Mouse (Mus musculus) heart, embryonic 15.5 days (tissue): ENCODE results near the gene Pgap1. TPM values are rescaled to one million over a fixed set of nuclear protein-coding genes. Genes with fewer than 3 reads are reported as not detected.
A peak's percentile ranks its signal among the peaks of the same experiment; 100 is the strongest.

Source experiments
- ATAC-seq: fragments of 200-750 bp; cut with Nextera tagmentation; replicated peaks from 2 replicates; pipeline ENCODE4 v1.8.0; 2017; ENCODE audit warnings: low read depth, moderate TSS enrichment; ENCODE audit not compliant: insufficient number of reproducible peaks, insufficient read depth, low FRiP score
- H3K27ac ChIP-seq: fragments of 300-500 bp; sonication (generic); 2 replicates; pipeline ENCODE4 v1.5.1; 2015; ENCODE audit warnings: mild to moderate bottlenecking, inconsistent platforms
- H3K27me3 ChIP-seq: fragments of 300-500 bp; sonication (generic); 2 replicates; pipeline ENCODE4 v1.6.1; 2015; ENCODE audit warnings: inconsistent platforms
- H3K36me3 ChIP-seq: fragments of 300-500 bp; sonication (generic); 2 replicates; pipeline ENCODE4 v1.6.1; 2015; ENCODE audit warnings: mild to moderate bottlenecking, inconsistent platforms
- H3K4me1 ChIP-seq: fragments of 300-500 bp; sonication (generic); replicated peaks from 2 replicates; pipeline ENCODE4 v1.6.1; 2015; ENCODE audit warnings: inconsistent platforms
- H3K4me2 ChIP-seq: fragments of 300-500 bp; sonication (generic); 2 replicates; pipeline ENCODE4 v1.6.1; 2015; ENCODE audit warnings: inconsistent platforms, mild to moderate bottlenecking, moderate library complexity
- H3K4me3 ChIP-seq: fragments of 300-500 bp; sonication (generic); 2 replicates; pipeline ENCODE4 v1.5.1; 2015; ENCODE audit warnings: mild to moderate bottlenecking, inconsistent platforms
- H3K9ac ChIP-seq: fragments of 300-500 bp; sonication (generic); 2 replicates; pipeline ENCODE4 v1.6.1; 2015; ENCODE audit warnings: mild to moderate bottlenecking, inconsistent platforms
- H3K9me3 ChIP-seq: fragments of 300-500 bp; sonication (generic); replicated peaks from 2 replicates; pipeline ENCODE4 v1.6.1; 2016; ENCODE audit warnings: inconsistent platforms
- WGBS: fragments of 180-500 bp; shearing (Covaris S2); methylation state at CpG from one replicate; pipeline ENCODE4 v1.1.7; 2015; ENCODE audit warnings: mixed read lengths; 5-methylcytosine and 5-hydroxymethylcytosine counted together
- polyA plus RNA-seq: library from polyadenylated mRNA; unstranded; fragments of >200 nt; fragmentation: Nextera tagmentation; extraction: Ambion mirVana; gene quantifications from 2 replicates; pipeline ENCODE4 v1.2.1, GENCODE M21; 2015

Pgap1 gene
- polyA plus RNA-seq, 1 experiment from 2014 or later = 2.5 TPM

DNA sequence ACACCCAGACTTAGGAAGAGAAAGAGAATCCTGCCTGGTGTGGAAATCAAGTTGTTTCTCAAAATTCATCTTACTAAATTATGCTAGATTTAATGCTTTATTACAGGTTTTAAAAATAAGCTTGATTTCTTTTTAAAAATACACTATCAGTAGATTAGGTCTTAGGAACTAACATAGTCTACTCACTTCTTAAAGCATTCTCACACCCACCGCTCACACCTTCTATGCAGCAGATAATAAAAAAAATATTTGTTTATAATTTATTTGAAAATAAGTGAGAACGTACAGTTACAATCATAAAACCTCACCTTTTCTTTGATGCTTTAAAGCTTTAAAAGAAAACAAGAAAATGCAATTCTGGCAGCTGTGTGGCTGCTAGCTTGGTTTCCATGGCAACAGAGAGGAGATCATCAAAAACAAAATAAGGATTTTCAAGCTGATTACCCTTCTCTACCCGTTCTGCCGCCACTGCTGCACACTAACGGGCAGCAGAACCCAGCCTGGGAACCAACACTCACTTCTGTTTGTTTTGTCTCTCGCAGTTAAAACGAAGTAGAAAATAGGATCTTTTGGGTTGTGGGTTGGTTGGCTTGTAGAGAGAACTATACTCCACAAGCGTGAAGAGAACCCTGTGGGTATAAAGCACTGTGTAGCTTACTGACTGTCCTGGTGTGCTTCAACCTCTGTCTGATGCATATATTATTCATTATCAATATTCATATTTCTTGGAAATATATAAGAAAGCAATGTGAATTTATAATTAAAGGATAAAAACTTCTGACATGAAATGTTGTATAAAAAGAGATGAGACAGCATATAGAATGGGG lies 21.1 kb upstream of the Pgap1 start:
- no peak overlapping the region for H3K27ac ChIP-seq
- 63% methylated on average over 8 of the region's 8 CpGs for WGBS
- no peak overlapping the region for H3K4me2 ChIP-seq
- H3K4me1 ChIP-seq = no peaks in the 10 kb centered on the region
- no peak overlapping the region for H3K9ac ChIP-seq
- no peak overlapping the region for H3K4me3 ChIP-seq
- H3K27me3 ChIP-seq = no peaks in the 10 kb centered on the region
- ATAC-seq = no peak
- H3K9me3 ChIP-seq = no peaks in the 10 kb centered on the region
- H3K36me3 ChIP-seq = no peaks in the 10 kb centered on the region

DNA sequence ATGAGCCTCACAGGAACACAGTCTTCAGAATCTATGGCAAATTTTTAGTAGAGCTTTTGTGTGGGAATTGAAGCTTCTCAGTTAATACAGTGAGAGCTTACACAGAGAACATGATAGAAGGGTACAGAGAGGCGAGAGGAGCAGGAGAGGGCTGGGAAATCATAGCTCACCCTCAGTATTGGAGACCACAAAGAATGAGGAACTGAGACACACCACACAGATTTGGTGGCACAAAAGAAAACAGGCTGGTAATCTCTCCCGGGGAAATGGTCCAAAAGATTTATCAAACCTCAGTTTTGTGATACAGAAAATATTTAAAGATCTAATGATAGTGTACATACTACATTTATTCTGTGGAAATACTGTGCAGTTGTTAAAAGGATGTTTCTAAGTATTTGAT lies 11.6 kb upstream of the Pgap1 start:
- Histone ChIP-seq H3K27me3 (no peaks in the 10 kb centered on the region), H3K36me3 (no peaks in the 10 kb centered on the region), H3K4me2 (no peak overlapping the region), H3K27ac (no peak overlapping the region), H3K9me3 (no peaks in the 10 kb centered on the region), H3K4me3 (no peak overlapping the region), H3K9ac (no peak overlapping the region), H3K4me1 (no peaks in the 10 kb centered on the region)
- WGBS = 66% methylated on average over 2 of the region's 2 CpGs
- no peak for ATAC-seq

- Histone ChIP-seq H3K9me3 (no peaks in the 10 kb centered on the region), H3K27me3 (no peaks in the 10 kb centered on the region), H3K4me3 (no peak overlapping the region), H3K9ac (no peak overlapping the region), H3K4me2 (no peak overlapping the region), H3K4me1 (no peaks in the 10 kb centered on the region), H3K36me3 (no peaks in the 10 kb centered on the region), H3K27ac (no peak overlapping the region)
- 81% methylated on average over 6 of the region's 6 CpGs for WGBS
- ATAC-seq = no peak
Observed at GRCm38 (mm10) chr1:54563923-54564322, 6.4 kb upstream of the Pgap1 start.

- peak overlapping the region; percentile 79 for H3K27ac ChIP-seq
- H3K36me3 ChIP-seq = no peaks in the 10 kb centered on the region
- no peaks in the 10 kb centered on the region for H3K9me3 ChIP-seq
- H3K4me2 ChIP-seq = peak overlapping the region; percentile 99
- ATAC-seq = no peak
- H3K9ac ChIP-seq = peak overlapping the region; percentile 71
- no peaks in the 10 kb centered on the region for H3K27me3 ChIP-seq
- peak overlapping the region; percentile 77 for H3K4me3 ChIP-seq
- whole genome bisulfite sequencing = 5% methylated on average over 18 of the region's 18 CpGs
- H3K4me1 ChIP-seq = peaks cover 3% of the 10 kb centered on the region; the same call in 1 of the 2 replicates
Observed at GRCm38 (mm10) chr1:54556586-54557221, 780 bp downstream of the Pgap1 start.

DNA sequence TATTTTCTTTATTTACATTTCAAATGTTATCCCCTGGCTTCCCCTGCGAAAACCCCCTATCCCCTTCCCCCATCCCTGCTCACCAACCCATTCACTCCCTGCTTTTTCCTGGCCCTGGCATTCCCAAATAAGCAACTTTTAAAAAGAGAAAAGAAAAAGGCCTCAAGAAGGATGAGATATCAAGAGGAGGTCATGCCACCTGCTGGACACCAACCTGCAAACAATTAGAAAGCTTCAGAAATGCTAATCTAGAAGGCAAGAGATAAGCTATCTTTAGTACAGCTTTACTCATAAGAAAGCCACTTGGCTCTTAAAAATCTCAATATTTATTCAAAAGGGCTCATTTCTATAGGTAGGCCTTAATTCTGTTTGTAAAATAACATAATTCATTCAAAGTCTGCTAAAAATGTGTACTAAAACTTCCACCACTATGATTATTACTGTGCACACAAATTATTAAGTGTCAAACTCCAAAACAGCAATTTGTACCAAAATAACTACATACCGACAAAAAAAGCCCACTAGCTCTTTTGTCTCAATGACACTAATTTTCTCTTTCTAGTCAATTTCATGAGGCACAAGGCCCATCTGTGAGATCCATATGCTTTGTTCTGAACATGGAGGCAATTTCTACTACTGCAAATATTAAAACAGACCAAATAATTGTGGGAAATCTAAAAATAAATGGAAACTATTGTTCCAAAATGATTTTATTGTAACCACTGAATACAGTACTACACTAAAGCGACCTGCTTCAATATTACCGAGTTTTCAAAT lies 1.9 kb downstream of the Pgap1 start:
- no peaks in the 10 kb centered on the region for H3K27me3 ChIP-seq
- no peak for ATAC-seq
- H3K9ac ChIP-seq = no peak overlapping the region
- no peak overlapping the region for H3K4me2 ChIP-seq
- H3K9me3 ChIP-seq = no peaks in the 10 kb centered on the region
- H3K4me1 ChIP-seq = peaks cover 3% of the 10 kb centered on the region; the same call in 1 of the 2 replicates
- no peak overlapping the region for H3K27ac ChIP-seq
- no peak overlapping the region for H3K4me3 ChIP-seq
- 70% methylated on average over 4 of the region's 4 CpGs for WGBS
- H3K36me3 ChIP-seq = no peaks in the 10 kb centered on the region

- H3K4me1 ChIP-seq = peaks cover 3% of the 10 kb centered on the region; the same call in 1 of the 2 replicates
- H3K9me3 ChIP-seq = no peaks in the 10 kb centered on the region
- H3K9ac ChIP-seq = no peak overlapping the region
- H3K4me3 ChIP-seq = no peak overlapping the region
- no peak overlapping the region for H3K4me2 ChIP-seq
- WGBS = 87% methylated on average over 2 of the region's 2 CpGs
- no peak for ATAC-seq
- H3K27ac ChIP-seq = no peak overlapping the region
- H3K27me3 ChIP-seq = no peaks in the 10 kb centered on the region
- 0 out of 2 replicates have a peak, but pooled peaks cover 2% of the 10 kb centered on the region for H3K36me3 ChIP-seq
Observed at GRCm38 (mm10) chr1:54552621-54553020, 4.9 kb downstream of the Pgap1 start.

DNA sequence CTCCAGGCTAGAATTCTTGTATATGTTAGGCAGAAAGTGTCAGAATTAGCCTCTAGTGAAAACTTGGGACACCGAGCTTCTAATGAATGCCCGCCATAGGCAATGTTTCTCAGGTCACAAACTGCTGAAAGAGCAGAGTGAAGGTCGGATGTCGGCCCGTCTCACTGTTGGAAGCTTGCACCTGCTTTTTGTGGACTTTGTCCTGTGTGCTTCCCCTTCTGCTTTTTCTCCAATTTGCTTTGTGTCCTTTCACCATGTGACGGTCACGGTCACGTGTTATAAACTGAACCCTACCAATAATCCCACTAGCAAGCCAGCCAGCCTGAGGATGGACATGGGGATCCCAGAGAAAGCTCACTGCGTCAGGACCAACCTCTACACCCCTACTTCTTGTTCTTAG lies 12.3 kb downstream of the Pgap1 start:
- H3K9me3 ChIP-seq = no peaks in the 10 kb centered on the region
- no peaks in the 10 kb centered on the region for H3K4me1 ChIP-seq
- ATAC-seq = no peak
- no peak overlapping the region for H3K4me2 ChIP-seq
- no peak overlapping the region for H3K9ac ChIP-seq
- H3K36me3 ChIP-seq = peaks cover 8% of the 10 kb centered on the region; the same call in 1 of the 2 replicates
- 93% methylated on average over 9 of the region's 9 CpGs for WGBS
- no peak overlapping the region for H3K27ac ChIP-seq
- no peak overlapping the region for H3K4me3 ChIP-seq
- H3K27me3 ChIP-seq = no peaks in the 10 kb centered on the region

GRCm38 (mm10) chr1:54542920-54543319 lies 14.6 kb downstream of the Pgap1 start:
- WGBS = 83% methylated on average over 2 of the region's 2 CpGs
- no peaks in the 10 kb centered on the region for H3K4me1 ChIP-seq

DNA sequence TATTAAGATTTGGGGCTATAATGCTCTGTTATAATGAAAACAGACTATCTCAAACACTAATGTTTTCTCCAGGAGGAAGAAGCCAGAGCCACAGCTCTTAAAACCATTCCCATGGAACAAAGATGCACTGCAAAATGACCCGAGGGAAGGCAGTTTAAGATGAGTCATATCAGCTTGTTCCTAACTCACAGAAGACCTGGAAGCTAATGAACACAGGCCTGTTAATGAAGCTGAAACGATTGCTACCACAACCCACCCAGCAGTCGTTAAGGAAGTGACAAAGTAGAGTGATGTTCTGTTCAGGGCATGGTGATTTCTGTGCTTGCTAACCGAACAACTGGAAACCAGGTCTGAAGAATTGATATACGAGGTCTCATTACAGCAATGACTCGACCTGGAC lies 26.3 kb downstream of the Pgap1 start:
- 69% methylated on average over 6 of the region's 6 CpGs for WGBS
- Histone ChIP-seq H3K27ac (no peak overlapping the region), H3K27me3 (no peaks in the 10 kb centered on the region), H3K4me1 (no peaks in the 10 kb centered on the region), H3K4me3 (no peak overlapping the region), H3K9ac (no peak overlapping the region), H3K9me3 (no peaks in the 10 kb centered on the region), H3K4me2 (no peak overlapping the region), H3K36me3 (no peaks in the 10 kb centered on the region)
- no peak for ATAC-seq

More at GRCm38 (mm10) chr1:54542920-54543319, 14.6 kb downstream of the Pgap1 start:
- H3K36me3 ChIP-seq = peaks cover 8% of the 10 kb centered on the region
- no peak overlapping the region for H3K27ac ChIP-seq
- ATAC-seq = no peak
- H3K27me3 ChIP-seq = no peaks in the 10 kb centered on the region
- no peaks in the 10 kb centered on the region for H3K9me3 ChIP-seq
- no peak overlapping the region for H3K9ac ChIP-seq
- no peak overlapping the region for H3K4me2 ChIP-seq
- no peak overlapping the region for H3K4me3 ChIP-seq

DNA sequence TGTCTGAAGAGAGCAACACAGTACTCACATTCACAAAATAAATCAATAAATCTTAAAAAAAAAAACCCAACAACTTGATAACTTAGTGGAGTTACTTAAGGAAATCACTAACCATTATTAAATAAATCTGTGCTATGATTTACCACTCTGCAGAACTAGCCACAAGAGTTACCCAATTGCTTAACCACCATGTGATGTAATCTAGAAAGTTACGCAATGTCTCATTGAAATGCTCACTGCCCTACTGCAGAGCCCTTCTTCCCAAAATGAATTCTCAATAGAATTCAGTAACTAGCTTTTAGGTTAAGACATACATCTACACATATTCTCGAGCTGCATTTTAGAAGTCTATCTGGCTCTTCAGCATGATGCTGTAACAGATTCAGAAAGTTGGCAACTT lies 33.8 kb downstream of the Pgap1 start:
- H3K4me3 ChIP-seq = no peak overlapping the region
- 78% methylated on average over 2 of the region's 2 CpGs for WGBS
- H3K4me2 ChIP-seq = no peak overlapping the region
- no peak overlapping the region for H3K27ac ChIP-seq
- no peak for ATAC-seq
- H3K27me3 ChIP-seq = no peaks in the 10 kb centered on the region
- no peaks in the 10 kb centered on the region for H3K9me3 ChIP-seq
- no peaks in the 10 kb centered on the region for H3K4me1 ChIP-seq
- H3K9ac ChIP-seq = no peak overlapping the region
- H3K36me3 ChIP-seq = no peaks in the 10 kb centered on the region; the same call in 1 of the 2 replicates

DNA sequence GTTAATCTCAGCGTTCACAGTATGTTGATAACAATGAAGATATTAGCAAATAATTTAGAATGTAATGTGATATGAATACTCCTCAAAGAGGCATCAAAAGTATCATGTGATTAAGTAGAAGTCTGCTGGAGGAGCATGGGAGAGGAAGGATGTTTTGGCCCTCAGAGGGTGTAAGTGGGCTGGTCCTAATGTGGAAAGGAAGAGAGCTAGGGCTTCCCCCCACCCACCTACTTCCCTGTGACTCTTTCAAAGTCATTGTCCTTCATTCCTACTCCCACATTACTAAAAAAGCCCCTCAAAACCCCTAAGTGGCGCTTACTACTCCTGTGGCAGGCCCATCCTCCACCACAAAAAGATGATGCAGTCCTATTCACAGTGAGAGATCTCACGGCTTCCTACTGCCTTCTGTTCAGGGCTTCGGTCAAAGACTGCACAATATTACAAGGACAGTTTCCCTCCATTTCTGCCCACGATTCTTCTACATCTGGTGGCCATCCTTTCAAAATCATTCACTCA lies 37.4 kb downstream of the Pgap1 start:
- H3K4me1 ChIP-seq = no peaks in the 10 kb centered on the region
- no peak overlapping the region for H3K9ac ChIP-seq
- no peak for ATAC-seq
- H3K27me3 ChIP-seq = no peaks in the 10 kb centered on the region
- no peak overlapping the region for H3K27ac ChIP-seq
- H3K4me2 ChIP-seq = no peak overlapping the region
- WGBS = 84% methylated on average over 5 of the region's 5 CpGs
- H3K36me3 ChIP-seq = no peaks in the 10 kb centered on the region; the same call in 1 of the 2 replicates
- H3K9me3 ChIP-seq = no peaks in the 10 kb centered on the region
- no peak overlapping the region for H3K4me3 ChIP-seq
